Mouse (Mus musculus) neural tube, embryonic 11.5 days (tissue): ENCODE results near the gene Cmc1. TPM values are rescaled to one million over a fixed set of nuclear protein-coding genes. Genes with fewer than 3 reads are reported as not detected.

Source experiments
- ATAC-seq: fragments of 200-750 bp; cut with Nextera tagmentation; 2 replicates; pipeline ENCODE4 v1.8.0; 2017; ENCODE audit warnings: moderate number of reproducible peaks, mild to moderate bottlenecking, moderate TSS enrichment, moderate library complexity; ENCODE audit not compliant: insufficient read depth, low FRiP score, low TSS enrichment
- DNase-seq: peaks from one replicate; pipeline ENCODE4 v3.0.0-alpha.2; 2015; ENCODE audit warnings: low spot score
- H3K27ac ChIP-seq: fragments of 300-500 bp; sonication (generic); 2 replicates; pipeline ENCODE4 v1.5.1; 2014; ENCODE audit warnings: low read depth, mild to moderate bottlenecking, low read length
- H3K27me3 ChIP-seq: fragments of 300-500 bp; sonication (generic); 2 replicates; pipeline ENCODE4 v1.6.1; 2014; ENCODE audit warnings: mild to moderate bottlenecking, low read length, mixed read lengths; ENCODE audit not compliant: control insufficient read depth, insufficient read depth
- H3K36me3 ChIP-seq: fragments of 300-500 bp; sonication (generic); 2 replicates; pipeline ENCODE4 v1.6.1; 2014; ENCODE audit warnings: mild to moderate bottlenecking, low read length, moderate library complexity, mixed read lengths; ENCODE audit not compliant: control insufficient read depth, insufficient read depth
- H3K4me1 ChIP-seq: fragments of 300-500 bp; sonication (generic); 2 replicates; pipeline ENCODE4 v1.6.1; 2014; ENCODE audit warnings: low read length, mixed read lengths; ENCODE audit not compliant: control insufficient read depth, insufficient read depth
- H3K4me2 ChIP-seq: fragments of 300-500 bp; sonication (generic); 2 replicates; pipeline ENCODE4 v1.6.1; 2014; ENCODE audit warnings: low read depth, mild to moderate bottlenecking, moderate library complexity
- H3K4me3 ChIP-seq: fragments of 300-500 bp; sonication (generic); 2 replicates; pipeline ENCODE4 v1.5.1; 2014; ENCODE audit warnings: low read depth, low read length
- H3K9ac ChIP-seq: fragments of 300-500 bp; sonication (generic); 2 replicates; pipeline ENCODE4 v1.6.1; 2014; ENCODE audit warnings: mild to moderate bottlenecking, low read length
- H3K9me3 ChIP-seq: fragments of 300-500 bp; sonication (generic); 2 replicates; pipeline ENCODE4 v1.6.1; 2016; ENCODE audit warnings: low read length; ENCODE audit not compliant: control insufficient read depth
- WGBS: fragments of 180-500 bp; shearing (Covaris S2); extraction: QIAGEN DNeasy Blood & Tissue Kit; methylation state at CpG from one replicate; pipeline ENCODE4 v1.1.7; 2014; 5-methylcytosine and 5-hydroxymethylcytosine counted together
- polyA plus RNA-seq: library from polyadenylated mRNA; unstranded; fragments of >200 nt; fragmentation: Nextera tagmentation; extraction: Ambion mirVana; gene quantifications from 2 replicates; pipeline ENCODE4 v1.2.1, GENCODE M21; 2014

Gene Cmc1
- polyA plus RNA-seq, 1 experiment from 2014 or later: 40.5 TPM

DNA sequence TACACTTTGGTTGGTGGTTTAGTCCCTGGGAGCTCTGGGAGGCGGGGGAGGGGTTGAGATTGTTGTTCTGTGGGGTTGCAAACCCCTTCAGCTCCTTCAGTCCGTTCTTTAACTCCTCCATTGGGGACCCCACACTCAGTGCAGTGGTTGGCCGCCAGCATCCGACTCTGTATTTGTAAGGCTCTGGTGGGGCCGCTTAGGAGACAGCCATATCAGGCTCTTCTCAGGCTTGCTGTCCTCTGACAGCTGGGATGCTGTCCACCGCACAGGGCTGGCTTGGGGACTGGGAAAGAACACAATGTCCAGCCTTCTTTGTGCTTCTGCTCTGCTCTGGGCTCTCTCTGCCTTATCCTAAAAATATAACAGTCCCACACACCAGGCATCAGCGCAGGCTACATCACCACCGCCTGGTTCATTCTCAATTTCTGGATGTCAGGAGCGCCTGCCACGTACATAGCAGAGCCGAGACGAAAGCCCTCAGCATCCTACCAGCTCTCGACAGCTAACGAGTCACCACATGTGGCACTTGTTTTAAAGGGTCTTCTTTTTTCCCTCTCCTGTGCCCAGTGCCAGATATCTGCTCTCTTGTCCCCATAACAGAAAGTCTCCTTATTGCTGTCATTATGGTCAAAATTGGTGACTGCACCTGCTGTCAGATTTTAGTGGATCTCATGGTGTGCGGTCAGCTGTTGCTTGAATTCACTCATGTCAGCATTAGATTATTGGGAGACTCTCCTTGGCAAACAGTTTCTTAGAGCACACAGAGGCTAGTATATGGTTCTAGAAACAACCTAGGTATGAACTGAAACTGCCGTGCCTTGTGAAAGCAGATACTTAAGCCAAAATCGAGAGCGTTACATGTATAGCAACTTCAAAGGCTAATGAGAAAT, 29.4 kb upstream of the Cmc1 start:
- Histone ChIP-seq H3K4me3 (no peak overlapping the region), H3K36me3 (no peaks in the 10 kb centered on the region), H3K27ac (no peak overlapping the region), H3K9ac (no peak overlapping the region), H3K4me1 (no peaks in the 10 kb centered on the region), H3K9me3 (no peaks in the 10 kb centered on the region), H3K4me2 (no peak overlapping the region), H3K27me3 (no peaks in the 10 kb centered on the region)
- no peak for ATAC-seq
- WGBS: 94% methylated on average over 18 of the region's 18 CpGs
- no peak for DNase-seq

DNA sequence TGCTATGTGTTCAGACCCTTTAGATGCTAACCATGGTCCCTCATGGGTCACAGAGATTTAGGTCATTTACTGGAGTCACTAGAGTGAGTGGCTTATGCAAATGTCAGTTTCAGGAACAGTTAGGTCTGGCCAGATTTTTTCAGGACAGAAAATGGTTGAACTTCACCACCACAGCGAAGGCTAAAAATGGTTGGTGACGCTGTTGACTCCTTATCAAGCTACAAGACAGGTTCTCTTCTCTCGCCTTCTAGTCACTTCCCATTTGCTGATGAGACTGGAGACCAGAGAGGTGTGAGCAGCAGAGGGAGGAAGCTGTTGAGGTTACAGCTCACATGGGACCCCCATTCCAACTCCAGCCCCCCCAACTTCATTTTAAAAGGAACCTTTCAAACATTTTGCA, 26.7 kb upstream of the Cmc1 start:
- 90% methylated on average over 3 of the region's 3 CpGs for WGBS
- Histone ChIP-seq H3K36me3 (no peaks in the 10 kb centered on the region), H3K27me3 (no peaks in the 10 kb centered on the region), H3K4me2 (no peak overlapping the region), H3K27ac (no peak overlapping the region), H3K9me3 (no peaks in the 10 kb centered on the region), H3K4me3 (no peak overlapping the region), H3K4me1 (no peaks in the 10 kb centered on the region), H3K9ac (no peak overlapping the region)
- no peak for DNase-seq
- ATAC-seq: no peak

DNA sequence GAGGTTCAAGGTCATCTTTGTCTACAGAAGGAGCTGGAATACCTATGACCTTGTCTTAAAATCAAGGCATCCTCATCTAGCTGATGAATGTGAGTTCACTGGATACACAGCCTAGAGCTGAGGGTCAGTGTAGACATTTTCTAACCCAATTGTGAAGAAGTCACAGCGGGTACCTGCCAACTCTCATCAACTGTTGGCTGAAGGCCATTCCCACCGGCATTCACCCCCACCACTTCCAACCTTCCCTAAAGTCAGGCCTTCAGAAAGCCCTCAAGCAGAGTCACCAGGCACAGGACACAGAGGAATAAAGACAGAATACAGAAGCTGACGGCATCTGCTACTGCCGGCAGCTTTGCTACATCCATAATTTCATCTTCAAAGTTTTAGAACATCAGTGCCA, 25.4 kb upstream of the Cmc1 start:
- H3K9ac ChIP-seq: no peak overlapping the region
- no peak for ATAC-seq
- WGBS: 90% methylated on average over 4 of the region's 4 CpGs

DNA sequence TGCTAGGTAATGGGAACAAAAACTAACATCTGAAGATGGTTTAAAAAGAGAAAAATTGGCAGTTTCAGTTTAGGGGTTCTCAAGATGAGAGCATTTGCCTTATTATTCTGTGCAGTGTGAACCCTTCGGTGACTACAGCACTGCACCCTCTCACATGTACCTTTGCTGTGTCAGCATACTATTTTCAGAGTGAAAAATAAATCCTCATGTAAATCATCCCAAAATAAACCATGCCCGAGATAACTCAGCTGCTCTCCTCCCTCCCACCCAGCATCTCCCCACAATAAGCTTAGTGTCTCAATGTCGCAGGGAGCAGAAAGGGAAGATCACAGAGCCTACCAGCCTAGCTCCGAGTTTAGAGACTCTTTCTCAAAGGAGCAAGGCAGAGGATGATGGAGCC, 23.1 kb upstream of the Cmc1 start:
- Histone ChIP-seq H3K4me2 (no peak overlapping the region), H3K9me3 (no peaks in the 10 kb centered on the region), H3K36me3 (no peaks in the 10 kb centered on the region), H3K9ac (no peak overlapping the region), H3K27me3 (no peaks in the 10 kb centered on the region), H3K27ac (no peak overlapping the region), H3K4me3 (no peak overlapping the region), H3K4me1 (no peaks in the 10 kb centered on the region)
- WGBS: 84% methylated on average over 4 of the region's 4 CpGs
- ATAC-seq: no peak
- DNase-seq: no peak

More for the DNA sequence above, 25.4 kb upstream of the Cmc1 start:
- H3K4me3 ChIP-seq: no peak overlapping the region
- no peak overlapping the region for H3K4me2 ChIP-seq
- no peak for DNase-seq
- no peaks in the 10 kb centered on the region for H3K36me3 ChIP-seq
- H3K27ac ChIP-seq: no peak overlapping the region
- H3K27me3 ChIP-seq: no peaks in the 10 kb centered on the region
- H3K4me1 ChIP-seq: no peaks in the 10 kb centered on the region
- H3K9me3 ChIP-seq: no peaks in the 10 kb centered on the region

DNA sequence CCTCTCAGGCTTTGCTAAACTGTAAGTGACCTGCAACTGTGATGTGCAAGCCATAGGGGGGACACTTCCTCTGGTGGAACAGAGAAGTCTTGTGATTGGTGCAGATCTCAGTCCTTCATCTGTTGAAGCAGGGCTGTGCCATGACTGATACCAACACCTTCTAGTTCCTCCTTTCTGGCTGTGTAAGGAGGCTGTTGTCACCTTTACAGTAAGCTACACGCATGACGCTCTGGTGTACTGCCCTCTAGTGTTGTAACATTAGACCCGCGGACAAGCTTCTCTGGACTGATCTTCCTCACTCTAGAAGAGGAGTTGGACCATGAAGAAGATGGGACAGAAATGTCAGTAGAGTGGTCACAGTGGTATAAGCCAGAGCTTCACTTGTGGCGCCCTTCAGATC, 18.6 kb upstream of the Cmc1 start:
- Histone ChIP-seq H3K36me3 (no peaks in the 10 kb centered on the region), H3K27me3 (no peaks in the 10 kb centered on the region), H3K4me3 (no peak overlapping the region), H3K9me3 (no peaks in the 10 kb centered on the region), H3K4me2 (no peak overlapping the region), H3K4me1 (no peaks in the 10 kb centered on the region), H3K9ac (no peak overlapping the region), H3K27ac (no peak overlapping the region)
- no peak for ATAC-seq
- no peak for DNase-seq
- WGBS: 50% methylated on average over 5 of the region's 5 CpGs

DNA sequence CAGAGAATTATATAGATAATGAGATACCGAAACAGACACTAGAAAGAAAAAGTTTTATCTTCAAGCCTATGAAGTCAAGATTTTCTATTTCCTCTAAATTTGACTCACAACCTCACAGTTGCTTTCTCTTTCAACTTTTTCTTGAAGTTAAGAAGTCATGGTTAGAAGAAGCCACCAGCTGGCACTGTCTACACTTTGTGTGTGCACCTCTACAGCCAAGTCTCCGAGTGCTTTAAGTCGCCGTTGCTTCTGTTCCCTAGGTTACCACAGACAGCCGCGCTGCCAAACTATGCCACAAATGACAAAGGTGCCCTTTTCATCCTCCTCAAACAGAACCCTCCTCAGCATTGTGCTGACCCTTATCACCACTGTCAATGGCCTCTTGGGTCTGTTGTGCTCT, 17.6 kb upstream of the Cmc1 start:
- Histone ChIP-seq H3K9ac (no peak overlapping the region), H3K4me3 (no peak overlapping the region), H3K4me2 (no peak overlapping the region), H3K36me3 (no peaks in the 10 kb centered on the region), H3K27me3 (no peaks in the 10 kb centered on the region), H3K4me1 (no peaks in the 10 kb centered on the region), H3K9me3 (no peaks in the 10 kb centered on the region), H3K27ac (no peak overlapping the region)
- DNase-seq (no peak), ATAC-seq (no peak)
- 93% methylated on average over 6 of the region's 6 CpGs for WGBS

DNA sequence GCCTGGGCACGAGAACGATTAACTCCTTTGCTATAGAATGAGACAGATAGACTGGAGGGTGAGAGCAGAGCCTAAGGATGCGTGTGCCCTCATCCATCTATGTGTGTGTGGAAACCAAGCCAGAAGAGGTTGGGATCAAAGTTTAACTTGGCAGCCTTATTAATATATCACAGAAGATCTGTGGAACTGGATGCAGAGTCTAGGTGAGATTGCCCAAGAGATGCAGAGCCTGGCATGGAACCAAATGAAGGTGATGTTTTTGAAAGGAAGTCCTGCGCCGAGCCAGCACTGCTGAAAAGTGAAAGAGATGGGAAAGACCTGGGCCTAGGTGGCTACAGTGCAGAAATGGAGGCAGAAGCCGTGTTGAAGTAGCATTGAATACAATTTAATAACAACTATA, 11.6 kb upstream of the Cmc1 start:
- ATAC-seq: no peak

DNA sequence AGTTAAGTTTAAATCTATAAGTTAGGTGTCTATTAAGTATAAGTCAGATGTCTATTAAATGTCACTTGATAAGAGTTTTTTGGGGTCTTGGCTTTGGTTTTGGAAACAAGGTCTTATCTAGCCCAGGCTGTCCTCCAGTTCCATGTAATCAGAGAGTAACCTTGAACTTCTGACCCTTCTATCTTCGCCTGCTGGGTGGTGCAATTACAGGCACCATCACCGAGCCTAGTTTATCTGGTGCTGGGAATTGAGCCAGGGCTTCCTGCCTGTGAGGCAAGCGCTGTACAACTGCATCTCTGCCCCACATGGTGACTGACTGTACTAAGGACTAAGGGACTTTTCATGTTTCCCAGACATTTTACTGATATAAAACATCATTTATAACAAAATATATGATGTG, 10.0 kb upstream of the Cmc1 start:
- Histone ChIP-seq H3K4me3 (no peak overlapping the region), H3K9me3 (no peaks in the 10 kb centered on the region), H3K4me2 (no peak overlapping the region), H3K36me3 (no peaks in the 10 kb centered on the region), H3K27me3 (no peaks in the 10 kb centered on the region), H3K27ac (no peak overlapping the region), H3K4me1 (no peaks in the 10 kb centered on the region), H3K9ac (no peak overlapping the region)
- DNase-seq (no peak), ATAC-seq (no peak)
- WGBS: 83% methylated on average over 3 of the region's 3 CpGs

More for the DNA sequence above, 11.6 kb upstream of the Cmc1 start:
- H3K36me3 ChIP-seq: no peaks in the 10 kb centered on the region
- no peak overlapping the region for H3K9ac ChIP-seq
- DNase-seq: no peak
- no peak overlapping the region for H3K27ac ChIP-seq
- H3K4me2 ChIP-seq: no peak overlapping the region
- WGBS: 91% methylated on average over 6 of the region's 6 CpGs
- no peak overlapping the region for H3K4me3 ChIP-seq
- no peaks in the 10 kb centered on the region for H3K9me3 ChIP-seq
- H3K4me1 ChIP-seq: no peaks in the 10 kb centered on the region
- H3K27me3 ChIP-seq: no peaks in the 10 kb centered on the region

DNA sequence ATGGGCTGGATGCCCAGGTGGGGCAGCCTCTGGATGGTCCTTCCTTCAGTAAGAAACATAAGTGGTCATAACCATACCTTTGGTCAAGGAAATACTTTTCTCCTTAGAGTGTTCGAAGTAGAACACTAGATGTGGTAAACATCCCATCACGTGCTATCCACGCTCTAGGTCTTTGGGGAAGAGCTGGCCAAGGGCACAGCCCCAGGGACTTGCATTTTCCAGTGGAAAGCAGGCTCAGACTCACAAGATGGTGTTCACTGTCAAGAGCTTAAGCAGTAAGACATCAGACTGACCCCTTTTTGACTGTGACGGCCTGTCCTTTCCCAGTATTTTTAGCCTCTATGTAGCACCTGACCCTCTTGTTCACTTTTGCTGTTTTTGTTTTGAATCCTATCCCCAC, 8.2 kb upstream of the Cmc1 start:
- H3K36me3 ChIP-seq: no peaks in the 10 kb centered on the region
- H3K4me1 ChIP-seq: no peaks in the 10 kb centered on the region
- no peak overlapping the region for H3K27ac ChIP-seq
- H3K4me2 ChIP-seq: no peak overlapping the region
- WGBS: 93% methylated on average over 4 of the region's 4 CpGs
- no peak overlapping the region for H3K9ac ChIP-seq
- no peak overlapping the region for H3K4me3 ChIP-seq
- DNase-seq (no peak), ATAC-seq (no peak)
- H3K9me3 ChIP-seq: no peaks in the 10 kb centered on the region
- H3K27me3 ChIP-seq: no peaks in the 10 kb centered on the region
